Mouse (Mus musculus) liver, embryonic 14.5 days (tissue): ENCODE results near the gene Samd9l. TPM values are rescaled to one million over a fixed set of nuclear protein-coding genes. Genes with fewer than 3 reads are reported as not detected.
"Not testable (repeated sequence)": the region's sequence is repeated elsewhere in the genome, so short reads cannot be mapped to it uniquely, and the experiment has no call there.

ENCODE experiments used
- ATAC-seq: fragments of 200-750 bp; cut with Nextera tagmentation; 2 replicates; pipeline ENCODE4 v1.8.0; 2017; ENCODE audit warnings: moderate number of reproducible peaks, mild to moderate bottlenecking, moderate library complexity; ENCODE audit not compliant: insufficient read depth
- DNase-seq, 3 experiments: peaks; one replicate each; pipeline ENCODE4 v3.0.0-alpha.2; 2012 to 2013; ENCODE audit warnings: low read depth in 3 of 3, low spot score in 3 of 3
- H3K27ac ChIP-seq: fragments of 300-500 bp; sonication (generic); 2 replicates; pipeline ENCODE4 v1.5.1; 2014; ENCODE audit warnings: moderate library complexity, mild to moderate bottlenecking, control low read depth, inconsistent platforms
- H3K27me3 ChIP-seq: fragments of 300-500 bp; sonication (generic); 2 replicates; pipeline ENCODE4 v1.6.1; 2014; ENCODE audit warnings: mild to moderate bottlenecking, low read length, moderate library complexity; ENCODE audit not compliant: control insufficient read depth, insufficient read depth
- H3K36me3 ChIP-seq: fragments of 300-500 bp; sonication (generic); replicated peaks from 2 replicates; pipeline ENCODE4 v1.6.1; 2014; ENCODE audit warnings: low read depth; ENCODE audit not compliant: control insufficient read depth, insufficient read depth
- H3K4me1 ChIP-seq, 2 experiments: fragments of 200-500 bp in 1 of 2; fragments of 300-500 bp in 1 of 2; sonication (generic) in 1 of 2; replicated peaks; 2 replicates each; pipeline ENCODE4 v1.6.1; 2012 to 2014; ENCODE audit warnings: antibody characterized with exemption in 1 of 2, inconsistent platforms in 1 of 2, low read length in 1 of 2; ENCODE audit not compliant: control insufficient read depth in 2 of 2, insufficient read depth in 2 of 2
- H3K4me2 ChIP-seq: fragments of 300-500 bp; sonication (generic); 2 replicates; pipeline ENCODE4 v1.6.1; 2014; ENCODE audit warnings: low read depth, mild to moderate bottlenecking, control low read depth, moderate library complexity
- H3K4me3 ChIP-seq, 2 experiments: fragments of 200-500 bp in 1 of 2; fragments of 300-500 bp in 1 of 2; sonication (generic) in 1 of 2; 2 replicates each; pipeline ENCODE4 v1.5.1; 2012 to 2014; ENCODE audit warnings: low read depth in 2 of 2, low read length in 2 of 2, mild to moderate bottlenecking in 2 of 2, control low read depth in 1 of 2, inconsistent platforms in 1 of 2, moderate library complexity in 1 of 2; ENCODE audit not compliant: insufficient read depth in 1 of 2
- H3K9ac ChIP-seq: fragments of 300-500 bp; sonication (generic); replicated peaks from 2 replicates; pipeline ENCODE4 v1.6.1; 2014; ENCODE audit warnings: mild to moderate bottlenecking, control low read depth, moderate library complexity
- H3K9me3 ChIP-seq: fragments of 300-500 bp; sonication (generic); 2 replicates; pipeline ENCODE4 v1.6.1; 2016; ENCODE audit warnings: low read length, mixed read lengths; ENCODE audit not compliant: control insufficient read depth
- CTCF ChIP-seq: IDR thresholded peaks from 2 replicates; pipeline ENCODE4 v1.5.1; 2016; ENCODE audit warnings: antibody characterized with exemption, low read depth, control low read depth
- EP300 ChIP-seq: IDR thresholded peaks from 2 replicates; pipeline ENCODE4 v1.6.1; 2016; ENCODE audit warnings: antibody characterized with exemption, low read depth
- WGBS: fragments of 180-500 bp; shearing (Covaris S2); extraction: QIAGEN DNeasy Blood & Tissue Kit; methylation state at CpG from one replicate; pipeline ENCODE4 v1.1.7; 2014; ENCODE audit not compliant: insufficient replicate concordance; 5-methylcytosine and 5-hydroxymethylcytosine counted together
- polyA plus RNA-seq, 2 experiments: library from polyadenylated mRNA; depleted of rRNA in 1 of 2; stranded (reverse) in 1 of 2; unstranded in 1 of 2; fragments of >200 nt; fragmentation: Nextera tagmentation in 1 of 2; extraction: Ambion mirVana in 1 of 2; gene quantifications; 2 replicates each; pipeline versions ENCODE4 v1.2.1 to v1.2.3; 2012 to 2014

Samd9l gene
- polyA plus RNA-seq, 2 experiments = 1.5 to 3.7 TPM

GRCm38 (mm10) chr6:3376687-3377086 lies 22.7 kb downstream of the Samd9l start:
- WGBS = 66% methylated on average over 5 of the region's 5 CpGs
- no peak for TF ChIP-seq CTCF
- no peak for TF ChIP-seq EP300

GRCm38 (mm10) chr6:3369527-3369926 lies 29.8 kb downstream of the Samd9l start:
- Histone ChIP-seq H3K4me1 (no peaks in the 10 kb centered on the region), H3K9me3 (no peaks in the 10 kb centered on the region; the same call in 1 of the 2 replicates), H3K4me3 (no peak overlapping the region), H3K4me2 (no peak overlapping the region), H3K27ac (no peak overlapping the region), H3K27me3 (no peaks in the 10 kb centered on the region), H3K9ac (no peak overlapping the region), H3K36me3 (no peaks in the 10 kb centered on the region)
- no peak for TF ChIP-seq EP300
- no peak for TF ChIP-seq CTCF
- WGBS = 55% methylated on average over 8 of the region's 8 CpGs
- ATAC-seq (no peak), DNase-seq (no peak)

More at GRCm38 (mm10) chr6:3376687-3377086, 22.7 kb downstream of the Samd9l start:
- Histone ChIP-seq H3K4me1 (no peaks in the 10 kb centered on the region), H3K9me3 (no peaks in the 10 kb centered on the region; the same call in 1 of the 2 replicates), H3K36me3 (no peaks in the 10 kb centered on the region), H3K4me3 (no peak overlapping the region), H3K9ac (no peak overlapping the region), H3K27ac (no peak overlapping the region), H3K27me3 (no peaks in the 10 kb centered on the region), H3K4me2 (no peak overlapping the region)
- no peak for DNase-seq
- no peak for ATAC-seq

GRCm38 (mm10) chr6:3365609-3366008 lies 33.8 kb downstream of the Samd9l start:
- not testable (repeated sequence) for DNase-seq, H3K4me2 ChIP-seq, H3K9ac ChIP-seq, H3K4me1 ChIP-seq, H3K4me3 ChIP-seq, H3K36me3 ChIP-seq, H3K9me3 ChIP-seq, ATAC-seq, H3K27me3 ChIP-seq, H3K27ac ChIP-seq
- WGBS = 45% methylated on average over 1 of the region's 1 CpGs

- not testable (repeated sequence) for H3K4me3 ChIP-seq, H3K36me3 ChIP-seq, H3K4me1 ChIP-seq, H3K27ac ChIP-seq, H3K9me3 ChIP-seq, H3K4me2 ChIP-seq, ATAC-seq, H3K9ac ChIP-seq, H3K27me3 ChIP-seq
- 0% methylated on average over 1 of the region's 1 CpGs for WGBS
- peak; percentile 27; the same call in 1 of the 2 replicates for TF ChIP-seq CTCF
- DNase-seq = peak in 2 of 3 experiments; percentile 1 to 9
Measured at GRCm38 (mm10) chr6:3345924-3346597, 53.3 kb downstream of the Samd9l start.

GRCm38 (mm10) chr6:3345043-3345639 lies 54.2 kb downstream of the Samd9l start:
- H3K4me1 ChIP-seq, H3K27ac ChIP-seq, DNase-seq, H3K4me2 ChIP-seq, H3K9ac ChIP-seq, ATAC-seq, H3K9me3 ChIP-seq, H3K4me3 ChIP-seq, H3K36me3 ChIP-seq, H3K27me3 ChIP-seq: not testable (repeated sequence)
- WGBS = 67% methylated on average over 1 of the region's 4 CpGs

- DNase-seq, H3K27me3 ChIP-seq, ATAC-seq, H3K9ac ChIP-seq, H3K27ac ChIP-seq, H3K9me3 ChIP-seq, H3K36me3 ChIP-seq, H3K4me3 ChIP-seq, H3K4me2 ChIP-seq, H3K4me1 ChIP-seq: not testable (repeated sequence)
- 52% methylated on average over 1 of the region's 1 CpGs for WGBS
Measured at GRCm38 (mm10) chr6:3343603-3344247, 55.6 kb downstream of the Samd9l start.
